Mouse (Mus musculus) E14TG2a.4 (cell line): ENCODE results near the gene Casc3.

ENCODE experiments used
- H3K27me3 ChIP-seq: 2 replicates; pipeline ENCODE4 v1.6.1; 2014; ENCODE audit warnings: low read length, control low read depth; ENCODE audit not compliant: insufficient read depth
- H3K36me3 ChIP-seq: 2 replicates; pipeline ENCODE4 v1.6.1; 2014; ENCODE audit warnings: low read length, control low read depth; ENCODE audit not compliant: insufficient read depth
- H3K4me1 ChIP-seq: replicated peaks from 2 replicates; pipeline ENCODE4 v1.6.1; 2014; ENCODE audit warnings: low read depth, low read length, control low read depth
- H3K4me3 ChIP-seq: replicated peaks from 2 replicates; pipeline ENCODE4 v1.5.1; 2014; ENCODE audit warnings: mild to moderate bottlenecking, low read length
- H3K9me3 ChIP-seq: 2 replicates; pipeline ENCODE4 v1.6.1; 2014; ENCODE audit warnings: low read length, control low read depth
- CTCF ChIP-seq: conservative IDR thresholded peaks from 2 replicates; pipeline ENCODE4 v1.5.1; 2014; ENCODE audit warnings: low read length
- NANOG ChIP-seq: IDR thresholded peaks from 2 replicates; pipeline ENCODE4 v1.6.1; 2014; ENCODE audit warnings: borderline replicate concordance, low read length, mixed read lengths
- POU5F1 ChIP-seq: IDR thresholded peaks from 2 replicates; pipeline ENCODE4 v1.6.1; 2014; ENCODE audit warnings: low read length, borderline replicate concordance

The Casc3 gene

GRCm38 (mm10) chr11:98838512-98838911 lies 33.8 kb downstream of the Casc3 start:
- no peak overlapping the region for H3K4me3 ChIP-seq
- TF ChIP-seq POU5F1 (no peak), CTCF (no peak), NANOG (no peak)
- peaks cover 3% of the 10 kb centered on the region for H3K36me3 ChIP-seq
- H3K4me1 ChIP-seq: peaks cover 47% of the 10 kb centered on the region
- peaks cover 55% of the 10 kb centered on the region for H3K27me3 ChIP-seq
- no peaks in the 10 kb centered on the region for H3K9me3 ChIP-seq

- Histone ChIP-seq H3K4me1 (peaks cover 38% of the 10 kb centered on the region), H3K27me3 (peaks cover 58% of the 10 kb centered on the region), H3K36me3 (no peaks in the 10 kb centered on the region), H3K4me3 (no peak overlapping the region), H3K9me3 (no peaks in the 10 kb centered on the region)
- TF ChIP-seq CTCF: no peak
- no peak for TF ChIP-seq NANOG
- TF ChIP-seq POU5F1: no peak
Observed at GRCm38 (mm10) chr11:98839402-98839801, 34.7 kb downstream of the Casc3 start.

GRCm38 (mm10) chr11:98839897-98840296 lies 35.2 kb downstream of the Casc3 start:
- H3K36me3 ChIP-seq: no peaks in the 10 kb centered on the region
- no peaks in the 10 kb centered on the region for H3K9me3 ChIP-seq
- H3K27me3 ChIP-seq: peaks cover 62% of the 10 kb centered on the region
- no peak overlapping the region for H3K4me3 ChIP-seq
- H3K4me1 ChIP-seq: peaks cover 33% of the 10 kb centered on the region
- TF ChIP-seq POU5F1 (no peak), NANOG (no peak), CTCF (no peak)

- Histone ChIP-seq H3K4me3 (peak overlapping the region; percentile 48), H3K27me3 (peaks cover 61% of the 10 kb centered on the region), H3K4me1 (peaks cover 45% of the 10 kb centered on the region), H3K9me3 (no peaks in the 10 kb centered on the region), H3K36me3 (no peaks in the 10 kb centered on the region)
- TF ChIP-seq CTCF (peak; percentile 10; the same call in 1 of the 2 replicates), NANOG (no peak)
Observed at GRCm38 (mm10) chr11:98846016-98846415, 41.3 kb downstream of the Casc3 start.

- Histone ChIP-seq H3K4me3 (peak overlapping the region; percentile 50), H3K9me3 (no peaks in the 10 kb centered on the region), H3K27me3 (peaks cover 68% of the 10 kb centered on the region), H3K36me3 (no peaks in the 10 kb centered on the region), H3K4me1 (peaks cover 54% of the 10 kb centered on the region)
- TF ChIP-seq POU5F1 (no peak), NANOG (no peak), CTCF (no peak)
Observed at GRCm38 (mm10) chr11:98846865-98847604, 42.3 kb downstream of the Casc3 start.

- Histone ChIP-seq H3K4me3 (peak overlapping the region; percentile 63), H3K36me3 (no peaks in the 10 kb centered on the region), H3K9me3 (no peaks in the 10 kb centered on the region), H3K4me1 (peaks cover 66% of the 10 kb centered on the region), H3K27me3 (peaks cover 62% of the 10 kb centered on the region)
- TF ChIP-seq POU5F1 (no peak), CTCF (no peak), NANOG (no peak)
Observed at GRCm38 (mm10) chr11:98849196-98849894, 44.6 kb downstream of the Casc3 start.

GRCm38 (mm10) chr11:98850100-98851093 lies 45.7 kb downstream of the Casc3 start:
- no peaks in the 10 kb centered on the region for H3K36me3 ChIP-seq
- H3K27me3 ChIP-seq: peaks cover 53% of the 10 kb centered on the region
- no peak for TF ChIP-seq POU5F1
- TF ChIP-seq NANOG: no peak
- TF ChIP-seq CTCF: no peak
- peaks cover 64% of the 10 kb centered on the region for H3K4me1 ChIP-seq
- H3K9me3 ChIP-seq: no peaks in the 10 kb centered on the region
- peak overlapping the region; percentile 63 for H3K4me3 ChIP-seq

GRCm38 (mm10) chr11:98854116-98854515 lies 49.4 kb downstream of the Casc3 start:
- H3K4me3 ChIP-seq: no peak overlapping the region
- no peak for TF ChIP-seq NANOG
- TF ChIP-seq POU5F1: no peak
- no peak for TF ChIP-seq CTCF

More at GRCm38 (mm10) chr11:98854116-98854515, 49.4 kb downstream of the Casc3 start:
- Histone ChIP-seq H3K4me1 (peaks cover 54% of the 10 kb centered on the region), H3K36me3 (no peaks in the 10 kb centered on the region), H3K9me3 (no peaks in the 10 kb centered on the region), H3K27me3 (peaks cover 29% of the 10 kb centered on the region)
